Mouse (Mus musculus): ENCODE data around the gene Il27ra.

Gene Il27ra

DNA sequence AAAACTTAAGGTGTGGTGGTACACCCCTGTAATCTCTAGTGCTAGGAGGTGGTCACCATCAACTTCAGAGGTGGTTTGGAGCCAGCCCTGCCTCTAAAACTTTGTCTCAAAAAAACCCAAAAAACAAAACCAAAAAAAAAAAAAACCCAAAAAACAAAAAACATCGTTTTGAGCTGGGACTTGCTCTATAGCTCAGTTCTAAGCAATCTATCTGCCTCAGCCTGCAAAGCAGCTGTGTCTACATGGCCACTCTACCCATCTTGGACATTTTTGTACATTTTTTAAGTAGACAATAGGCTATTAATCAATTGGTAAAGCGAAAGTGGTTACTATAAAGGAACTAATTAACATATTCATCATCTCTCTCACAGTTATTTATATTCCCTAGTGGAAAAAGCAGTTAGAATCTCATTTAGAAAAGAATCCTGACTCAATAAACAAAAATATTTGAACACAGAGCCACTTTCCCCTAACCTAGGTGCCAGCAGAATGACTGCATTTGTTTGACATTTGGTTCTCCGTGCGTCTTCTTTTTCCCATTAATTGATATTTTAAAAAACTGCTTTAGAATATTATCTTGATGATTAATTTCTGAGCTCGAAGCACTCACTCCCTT lies 23.2 kb upstream of the Il27ra start:
- no peak for DNase-seq

- no peak for DNase-seq
Observed at GRCm38 (mm10) chr8:84065037-84065436, 22.6 kb upstream of the Il27ra start, which contains the start of gene Gm10643. Gene Gm10643, minus strand, starts transcription at chr8:84065137.

- DNase-seq, result no peak
Observed at GRCm38 (mm10) chr8:84063861-84064610, 21.6 kb upstream of the Il27ra start.

DNA sequence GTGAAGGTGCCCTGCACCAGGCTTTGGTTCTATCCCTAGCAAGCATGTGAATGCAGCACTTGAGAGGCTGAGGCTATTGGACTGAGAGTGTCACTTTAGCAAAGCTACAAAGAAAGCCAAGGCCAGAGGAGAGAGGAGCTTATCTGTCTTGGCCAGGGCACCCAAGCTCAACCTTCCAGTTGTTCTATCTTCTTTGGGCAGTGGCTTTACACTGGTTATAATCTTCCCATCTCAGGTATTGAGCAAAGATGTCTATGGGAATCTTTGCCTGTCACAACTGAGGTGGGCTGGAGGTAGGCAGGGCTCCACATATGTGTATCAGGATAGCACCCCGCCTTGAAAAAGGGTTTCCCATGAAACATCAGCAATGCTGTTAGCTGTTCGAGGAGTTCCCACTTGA lies 17.9 kb upstream of the Il27ra start:
- no peak for DNase-seq

DNA sequence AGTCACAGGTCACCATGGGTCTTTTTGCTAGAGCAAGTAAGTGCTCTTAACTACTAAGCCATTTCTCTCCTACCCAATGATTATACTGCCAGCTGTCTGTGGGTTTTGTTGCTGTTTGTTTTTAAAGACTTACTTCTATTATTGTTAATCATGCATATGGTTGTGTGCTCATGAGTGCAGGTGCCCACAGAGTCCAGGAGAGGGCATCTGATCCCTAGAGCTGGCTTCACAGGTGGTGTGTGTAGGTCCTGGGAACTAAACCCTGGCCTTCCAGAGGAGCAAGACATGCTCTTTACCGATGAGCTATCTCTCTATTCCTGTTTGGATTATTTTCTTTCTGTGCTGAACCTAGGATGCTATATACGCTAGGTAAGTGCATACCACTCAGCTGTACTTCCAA lies 16.8 kb upstream of the Il27ra start:
- DNase-seq, result no peak

DNA sequence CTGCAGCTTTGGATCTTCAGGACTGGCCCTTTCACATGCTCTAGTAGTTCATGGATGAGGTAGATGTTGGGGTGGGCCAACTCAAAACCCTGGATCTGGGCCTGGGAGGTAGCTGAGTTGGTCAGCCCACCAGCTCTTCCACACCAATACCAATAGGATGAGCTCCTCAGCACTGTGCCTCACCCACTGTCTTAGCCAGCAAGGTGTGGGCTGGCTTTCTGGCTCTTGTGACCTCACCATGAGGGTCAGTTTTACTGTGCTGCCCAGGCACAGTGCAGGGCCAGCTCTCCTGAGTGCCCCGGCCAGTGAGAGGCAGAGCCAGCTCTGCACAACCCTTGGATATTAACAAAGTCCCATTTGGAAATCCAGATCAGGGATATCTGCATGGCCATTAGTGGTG lies 15.4 kb upstream of the Il27ra start:
- no peak for DNase-seq

DNA sequence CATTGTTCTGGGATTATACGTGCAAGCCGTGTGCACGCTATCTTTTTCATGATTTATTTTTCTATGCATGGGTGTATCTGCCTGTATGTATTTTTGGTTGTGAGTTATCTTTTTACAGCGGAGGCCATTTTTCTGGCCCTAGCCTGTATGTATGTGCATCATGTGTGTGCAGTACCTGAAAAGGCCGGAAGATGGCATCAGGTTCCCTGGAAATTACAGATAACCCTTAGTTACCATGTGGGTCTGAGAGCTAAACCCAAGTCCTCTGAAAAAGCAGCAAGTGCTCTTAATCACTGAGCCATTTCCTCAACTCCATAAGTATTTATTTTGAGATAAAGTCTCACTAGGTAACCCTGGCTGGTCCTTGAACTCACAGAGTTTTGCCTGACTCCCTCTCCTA lies 10.8 kb upstream of the Il27ra start:
- no peak for DNase-seq

DNA sequence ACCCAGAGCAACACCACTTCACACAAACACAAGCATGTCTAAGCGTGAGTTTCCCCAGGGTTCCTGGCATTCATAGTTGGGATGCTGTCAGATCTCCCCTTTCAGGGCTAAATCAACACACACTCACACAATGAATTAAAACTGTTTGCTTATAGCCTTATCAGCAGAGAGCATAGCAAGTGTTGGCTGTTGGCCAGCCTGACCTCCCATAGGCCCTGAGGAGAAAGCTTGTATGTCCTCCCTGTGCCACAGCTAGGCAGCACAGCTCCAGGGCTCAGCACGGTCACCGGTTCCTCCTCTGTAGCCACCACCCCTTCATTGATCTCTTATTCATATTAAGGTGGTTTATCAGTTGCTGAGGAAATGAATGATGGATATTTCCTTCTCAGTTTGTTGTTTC lies 10.4 kb upstream of the Il27ra start:
- peak; percentile 27 for DNase-seq

- no peak for DNase-seq
Observed at GRCm38 (mm10) chr8:84048171-84048570, 5.8 kb upstream of the Il27ra start.

GRCm38 (mm10) chr8:84046505-84046904 lies 4.1 kb upstream of the Il27ra start:
- DNase-seq, result no peak

- no peak for DNase-seq
Observed at GRCm38 (mm10) chr8:84044900-84045299, 2.5 kb upstream of the Il27ra start, which contains the start of gene Rln3. Gene Rln3, minus strand, starts transcription at chr8:84045000.

GRCm38 (mm10) chr8:84044103-84044502 lies 1.7 kb upstream of the Il27ra start:
- DNase-seq, result no peak

- no peak for DNase-seq
Observed at GRCm38 (mm10) chr8:84042948-84043342, 556 bp upstream of the Il27ra start.

GRCm38 (mm10) chr8:84039050-84039449 lies 3.3 kb downstream of the Il27ra start:
- peak; percentile 66 for DNase-seq

- no peak for DNase-seq
Observed at GRCm38 (mm10) chr8:84038015-84038414, 4.4 kb downstream of the Il27ra start.

GRCm38 (mm10) chr8:84032777-84033176 lies 9.6 kb downstream of the Il27ra start:
- DNase-seq, result no peak

- no peak for DNase-seq
Observed at GRCm38 (mm10) chr8:84029272-84029671, 13.1 kb downstream of the Il27ra start.

DNA sequence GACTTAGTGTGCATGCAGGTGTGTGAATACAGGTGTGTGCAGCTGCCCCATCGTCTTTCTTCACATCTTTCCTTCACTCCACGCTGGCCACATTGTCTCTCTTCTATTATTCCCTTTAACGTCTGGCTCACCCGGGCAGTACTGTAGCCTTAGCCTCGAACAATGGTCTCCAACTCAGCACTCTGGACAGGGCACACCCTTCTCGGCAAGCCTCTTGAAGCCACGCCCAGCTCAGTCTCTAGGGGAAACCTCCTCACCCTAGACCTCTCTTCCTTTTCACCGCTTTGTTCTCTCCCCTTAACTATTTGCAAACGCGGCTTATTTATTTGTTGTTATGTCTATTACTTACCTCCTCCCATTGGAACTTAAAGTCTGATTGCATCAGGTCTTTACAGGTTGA lies 14.9 kb downstream of the Il27ra start:
- no peak for DNase-seq

GRCm38 (mm10) chr8:84025863-84026262 lies 16.5 kb downstream of the Il27ra start:
- peak; percentile 76 for DNase-seq

- DNase-seq, result peak; percentile 66
Observed at GRCm38 (mm10) chr8:84024171-84024570, 18.2 kb downstream of the Il27ra start.

- no peak for DNase-seq
Observed at GRCm38 (mm10) chr8:84023631-84024030, 18.8 kb downstream of the Il27ra start.

GRCm38 (mm10) chr8:84023085-84023484 lies 19.3 kb downstream of the Il27ra start:
- DNase-seq, result no peak

GRCm38 (mm10) chr8:84021569-84021968 lies 20.8 kb downstream of the Il27ra start:
- no peak for DNase-seq

DNA sequence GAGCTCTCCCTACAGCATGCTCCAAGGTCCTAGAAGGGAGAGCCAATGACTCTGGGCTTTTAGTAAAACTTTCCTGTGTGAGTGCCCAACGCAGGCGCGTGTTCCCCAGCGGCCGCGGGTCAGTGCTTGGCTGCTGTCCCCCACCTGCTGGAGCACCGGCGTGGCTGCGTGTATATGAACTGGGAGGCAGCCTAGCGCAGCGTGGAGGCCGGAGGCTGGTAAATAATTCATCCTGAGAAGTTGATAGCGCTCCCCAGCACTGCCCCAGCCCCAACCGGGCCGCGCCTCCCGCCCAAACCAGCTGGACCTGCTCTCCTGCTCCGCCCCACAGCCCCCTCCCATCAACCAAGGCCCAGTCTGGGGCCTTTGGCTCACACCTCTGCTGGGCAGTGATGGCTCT lies 21.3 kb downstream of the Il27ra start, which contains the start of gene Palm3:
Palm3 (plus strand) TSS at position 376 of the 400 bp plus-strand sequence.
- no peak for DNase-seq

All from liver (tissue).